ENCODE assay signal across 17 mouse cellular contexts in the genomic region with DNA sequence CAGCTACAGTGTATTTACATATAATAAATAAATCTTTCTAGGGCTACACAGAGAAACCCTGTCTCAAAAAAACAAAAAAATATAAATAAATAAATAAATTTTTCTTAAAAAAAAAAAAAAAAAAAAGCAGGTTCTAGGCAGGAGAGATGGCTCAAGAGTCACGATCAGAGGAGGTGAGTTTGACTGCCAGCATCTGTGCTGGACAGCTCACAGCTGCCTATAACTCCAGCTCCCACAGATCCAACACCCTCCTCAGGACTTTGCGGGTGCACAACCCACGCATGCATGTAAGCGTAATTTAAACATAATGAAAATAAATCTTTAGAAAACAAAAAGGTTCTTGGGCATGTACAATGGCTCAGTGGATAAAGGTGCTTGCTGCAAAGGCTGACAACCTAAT. TPM values are rescaled to one million over a fixed set of nuclear protein-coding genes. Genes with fewer than 3 reads are reported as not detected.
DNase-seq lines count a peak whose midpoint lies in the region; ATAC-seq and TF ChIP-seq lines count a peak whose summit lies in the region.
"Had no signal": no experiment of that assay in that cellular context is flagged by ENCODE, and none has a peak within 500 bp of the region (broad histone marks: within the 10 kb centered on the region; RNA-seq: fewer than 3 reads in every experiment).

No protein-coding gene starts in this region.

- no peaks in the 10 kb centered on the region for H3K27me3 ChIP-seq in limb, embryonic 11.5 days (ENCODE audit: control insufficient read depth, insufficient read depth, low read length)
- H3K27me3 ChIP-seq in limb, embryonic 10.5 days (ENCODE audit: low read depth, poor library complexity, severe bottlenecking), result no peaks in the 10 kb centered on the region
- H3K27me3 ChIP-seq in limb, embryonic 12.5 days, result no peaks in the 10 kb centered on the region
- no peaks in the 10 kb centered on the region for H3K27me3 ChIP-seq in myocyte (ENCODE audit: control insufficient read depth, insufficient read depth, insufficient read length)
- H3K27me3 ChIP-seq: CH12.LX; embryonic facial prominence, embryonic 12.5 days; forebrain, embryonic 15.5 days; heart, embryonic 13.5 days had no signal

- in situ Hi-C loops in ES-E14 (cut with MboI; ENCODE audit: low sequenced_read_pairs in 2 of 2, unreplicated experiment in 2 of 2), result no loop called here

- no peak overlapping the region for H3K9ac ChIP-seq in limb, embryonic 11.5 days (ENCODE audit: low read length)
- H3K9ac ChIP-seq in ES-E14 (ENCODE audit: insufficient read depth, low read depth, low read length, poor library complexity, severe bottlenecking), result no peak overlapping the region
- no peak overlapping the region for H3K9ac ChIP-seq in limb, embryonic 12.5 days (replicated peaks)
- H3K9ac ChIP-seq: embryonic facial prominence, embryonic 12.5 days; forebrain, embryonic 15.5 days; heart, embryonic 13.5 days had no signal

- no peaks in the 10 kb centered on the region for H3K9me3 ChIP-seq in limb, embryonic 11.5 days (ENCODE audit: control insufficient read depth, low read length)
- no peaks in the 10 kb centered on the region for H3K9me3 ChIP-seq in limb, embryonic 10.5 days (replicated peaks)
- H3K9me3 ChIP-seq in ES-E14 (ENCODE audit: control insufficient read depth, insufficient read depth, low read depth, low read length), result no peaks in the 10 kb centered on the region
- no peaks in the 10 kb centered on the region for H3K9me3 ChIP-seq in limb, embryonic 12.5 days
- H3K9me3 ChIP-seq: embryonic facial prominence, embryonic 12.5 days; forebrain, embryonic 15.5 days; heart, embryonic 13.5 days had no signal

- no peak overlapping the region for H3ac ChIP-seq in myocyte (ENCODE audit: control insufficient read depth, insufficient read length)

- 0 out of 2 replicates have a peak, but pooled peaks have one; percentile 6 for ATAC-seq in limb, embryonic 11.5 days (ENCODE audit: insufficient number of reproducible peaks, low FRiP score, low TSS enrichment, low read depth)
- ATAC-seq in limb, embryonic 12.5 days (ENCODE audit: insufficient number of reproducible peaks, insufficient read depth, low FRiP score, low TSS enrichment, low read depth), result no peak
- no peak for ATAC-seq in megakaryocyte, adult 5-6 weeks (ENCODE audit: poor library complexity, severe bottlenecking)
- ATAC-seq: forebrain, embryonic 15.5 days had no signal

- H3K27ac ChIP-seq in limb, embryonic 11.5 days (replicated peaks; ENCODE audit: low read depth, low read length), result no peak overlapping the region
- H3K27ac ChIP-seq in limb, embryonic 10.5 days, result no peak overlapping the region
- no peak overlapping the region for H3K27ac ChIP-seq in ES-E14 (ENCODE audit: insufficient read depth, low read depth, low read length, poor library complexity, severe bottlenecking)
- 0 out of 2 replicates have a peak overlapping the region, but pooled peaks have one; percentile 17 for H3K27ac ChIP-seq in limb, embryonic 12.5 days
- H3K27ac ChIP-seq: embryonic facial prominence, embryonic 12.5 days; forebrain, embryonic 15.5 days; heart, embryonic 13.5 days had no signal

- TF ChIP-seq POLR2A in myocyte (IDR thresholded peaks at IDR 0.05; ENCODE audit: insufficient read length, low read depth), result no peak

- H3K4me1 ChIP-seq in limb, embryonic 11.5 days (ENCODE audit: control insufficient read depth, insufficient read depth, low read length), result no peaks in the 10 kb centered on the region
- H3K4me1 ChIP-seq in limb, embryonic 10.5 days, result peaks cover 10% of the 10 kb centered on the region
- H3K4me1 ChIP-seq in ES-E14 (ENCODE audit: control insufficient read depth in 2 of 2, insufficient read depth in 2 of 2, low read length in 2 of 2, poor library complexity in 1 of 2), result peaks cover 0 to 6% of the 10 kb centered on the region in 2 experiments; a peak in 1 of 4 replicates
- peaks cover 3% of the 10 kb centered on the region; the same call in 1 of the 2 replicates for H3K4me1 ChIP-seq in limb, embryonic 12.5 days (replicated peaks)
- H3K4me1 ChIP-seq: forebrain, embryonic 15.5 days had no signal

- no peaks in the 10 kb centered on the region for H3K79me2 ChIP-seq in myocyte (ENCODE audit: control insufficient read depth, insufficient read depth)

- no peak for DNase-seq in limb, embryonic 11.5 days (ENCODE audit: low spot score)
- no peak for DNase-seq in limb, embryonic 10.5 days (ENCODE audit: low spot score)
- no peak for DNase-seq in ES-E14 (ENCODE audit: low read depth, low spot score)
- DNase-seq: adrenal gland, postnatal 10 days; cerebellum, adult 11 months; cerebellum, adult 9-10 months; cerebellum, postnatal 25 days; gastrocnemius, postnatal 36 days; heart, adult 11 months; heart, postnatal 36 days had no signal

- no peak overlapping the region for H3K4me3 ChIP-seq in limb, embryonic 11.5 days (ENCODE audit: low read depth, low read length)
- no peak overlapping the region for H3K4me3 ChIP-seq in limb, embryonic 10.5 days
- H3K4me3 ChIP-seq in ES-E14 (ENCODE audit: insufficient read depth in 1 of 2, low read depth in 1 of 2, low read length in 2 of 2, poor library complexity in 1 of 2, severe bottlenecking in 1 of 2) (no peak overlapping the region), myocyte (no peak overlapping the region)
- no peak overlapping the region for H3K4me3 ChIP-seq in limb, embryonic 12.5 days (replicated peaks)
- H3K4me3 ChIP-seq: embryonic facial prominence, embryonic 12.5 days; forebrain, embryonic 15.5 days; heart, embryonic 13.5 days had no signal

- WGBS in limb, embryonic 11.5 days, result 76% methylated on average over 4 of the region's 4 CpGs
- 82% methylated on average over 4 of the region's 4 CpGs for WGBS in limb, embryonic 10.5 days
- WGBS in limb, embryonic 12.5 days, result 51% methylated on average over 4 of the region's 4 CpGs

- H3K36me3 ChIP-seq in limb, embryonic 11.5 days (ENCODE audit: control insufficient read depth, insufficient read depth, low read length), result no peaks in the 10 kb centered on the region
- no peaks in the 10 kb centered on the region for H3K36me3 ChIP-seq in limb, embryonic 10.5 days
- H3K36me3 ChIP-seq in ES-E14 (ENCODE audit: control insufficient read depth, insufficient read depth, low read length, poor library complexity, severe bottlenecking), result peaks cover 5% of the 10 kb centered on the region; the same call in 1 of the 2 replicates
- H3K36me3 ChIP-seq in limb, embryonic 12.5 days, result no peaks in the 10 kb centered on the region
- no peaks in the 10 kb centered on the region for H3K36me3 ChIP-seq in myocyte (ENCODE audit: control insufficient read depth, insufficient read depth)
- H3K36me3 ChIP-seq: embryonic facial prominence, embryonic 12.5 days; forebrain, embryonic 15.5 days; heart, embryonic 13.5 days had no signal

- H3K4me2 ChIP-seq in limb, embryonic 11.5 days (ENCODE audit: low read depth, severe bottlenecking), result no peak overlapping the region
- no peak overlapping the region for H3K4me2 ChIP-seq in limb, embryonic 12.5 days
- H3K4me2 ChIP-seq in myocyte (ENCODE audit: low read depth), result no peak overlapping the region
- H3K4me2 ChIP-seq: embryonic facial prominence, embryonic 12.5 days; forebrain, embryonic 15.5 days; heart, embryonic 13.5 days had no signal

TF ChIP-seq in ES-E14, 5 proteins besides CTCF, POLR2A, EP300 and RAD21:
- TF ChIP-seq ZNF384 (IDR thresholded peaks at IDR 0.05; ENCODE audit: low read depth, low read length) (peak; percentile 47), CHD2 (IDR thresholded peaks at IDR 0.05; ENCODE audit: low read depth, low read length) (no peak)
TF ChIP-seq in ES-E14: peak in this region for 1.

TF ChIP-seq in myocyte, 11 proteins besides CTCF, POLR2A, EP300 and RAD21 (continues in another document):
- TF ChIP-seq MYOD1 (IDR thresholded peaks at IDR 0.05; ENCODE audit: control insufficient read depth in 1 of 3, insufficient read length in 2 of 3, low read depth in 2 of 3) (peak in 1 of 3 experiments; percentile 26), SRF (IDR thresholded peaks at IDR 0.05; ENCODE audit: control insufficient read depth, insufficient read length, low read depth) (no peak), E2F4 (IDR thresholded peaks at IDR 0.05; ENCODE audit: insufficient read depth) (no peak), TCF12 (IDR thresholded peaks at IDR 0.05; ENCODE audit: insufficient read depth, poor library complexity, severe bottlenecking) (no peak), MAX (IDR thresholded peaks at IDR 0.05; ENCODE audit: low read depth) (no peak), CEBPB (IDR thresholded peaks at IDR 0.05; ENCODE audit: insufficient read depth, poor library complexity, severe bottlenecking) (no peak), MYOG (IDR thresholded peaks at IDR 0.05; ENCODE audit: control insufficient read depth in 1 of 3, insufficient read depth in 1 of 3, insufficient read length in 2 of 3, low read depth in 2 of 3) (no peak), USF1 (IDR thresholded peaks at IDR 0.05; ENCODE audit: low read depth) (no peak), POLR2AphosphoS2 (IDR thresholded peaks at IDR 0.05; ENCODE audit: insufficient read length, low read depth) (no peak), TCF3 (IDR thresholded peaks at IDR 0.05; ENCODE audit: insufficient read length, low read depth) (no peak)

RNA-seq across cellular contexts. Expression of gene Iqcg, which starts 20.0 kb away (rescaled TPM):
- 2.5 and 3.6 TPM in 2 replicates for polyA plus RNA-seq in limb, embryonic 11.5 days (2014; fragmentation: Nextera tagmentation; extraction: Ambion mirVana)
- 1.8 and 2.5 TPM in 2 replicates for polyA plus RNA-seq in limb, embryonic 10.5 days (2016; fragmentation: Nextera tagmentation; extraction: Ambion mirVana)
- total RNA-seq in ES-E14 (2012; rRNA removed), result 9.8 and 11.3 TPM in 2 replicates
- polyA plus RNA-seq in limb, embryonic 12.5 days (2016; fragmentation: Nextera tagmentation; extraction: Ambion mirVana), result 2.2 and 2.4 TPM in 2 replicates
- 0.80 TPM for polyA plus RNA-seq in myocyte (2012; fragmentation: generic; extraction: Trizol)
- 0.14 TPM in 1 of 2 replicates, not detected in the other for total RNA-seq in megakaryocyte, adult 5-6 weeks (2015)
- total RNA-seq in megakaryocyte, adult 5-6 weeks (2017), result 0.15 and 0.53 TPM in 2 replicates

RNA-seq across cellular contexts. Expression of gene Rpl35a, which starts 20.2 kb away (rescaled TPM):
- polyA plus RNA-seq in limb, embryonic 11.5 days (2014; fragmentation: Nextera tagmentation; extraction: Ambion mirVana), result 1,047 and 1,076 TPM in 2 replicates
- 980 and 1,183 TPM in 2 replicates for polyA plus RNA-seq in limb, embryonic 10.5 days (2016; fragmentation: Nextera tagmentation; extraction: Ambion mirVana)
- total RNA-seq in ES-E14 (2012; rRNA removed), result 1,485 and 1,755 TPM in 2 replicates
- 970 and 1,024 TPM in 2 replicates for polyA plus RNA-seq in limb, embryonic 12.5 days (2016; fragmentation: Nextera tagmentation; extraction: Ambion mirVana)
- 2,314 TPM for polyA plus RNA-seq in myocyte (2012; fragmentation: generic; extraction: Trizol)
- total RNA-seq in megakaryocyte, adult 5-6 weeks (2015), result 1,940 and 2,009 TPM in 2 replicates
- total RNA-seq in megakaryocyte, adult 5-6 weeks (2017), result 1,458 and 1,666 TPM in 2 replicates

RNA-seq across cellular contexts. Expression of gene Lmln, which starts 26.3 kb away (rescaled TPM):
- 2.0 and 3.3 TPM in 2 replicates for polyA plus RNA-seq in limb, embryonic 11.5 days (2014; fragmentation: Nextera tagmentation; extraction: Ambion mirVana)
- 1.8 and 2.3 TPM in 2 replicates for polyA plus RNA-seq in limb, embryonic 10.5 days (2016; fragmentation: Nextera tagmentation; extraction: Ambion mirVana)
- total RNA-seq in ES-E14 (2012; rRNA removed), result 9.1 and 12.9 TPM in 2 replicates
- 3.6 TPM in 2 replicates for polyA plus RNA-seq in limb, embryonic 12.5 days (2016; fragmentation: Nextera tagmentation; extraction: Ambion mirVana)
- 0.78 TPM for polyA plus RNA-seq in myocyte (2012; fragmentation: generic; extraction: Trizol)
- total RNA-seq in megakaryocyte, adult 5-6 weeks (2015), result 1.4 and 1.6 TPM in 2 replicates
- total RNA-seq in megakaryocyte, adult 5-6 weeks (2017), result 2.2 and 2.6 TPM in 2 replicates
